Mouse (Mus musculus) stomach, postnatal 0 days (tissue): ENCODE data around the gene Ski. TPM values are rescaled to one million over a fixed set of nuclear protein-coding genes. Genes with fewer than 3 reads are reported as not detected.

ENCODE experiments used
- ATAC-seq: fragments of 200-750 bp; cut with Nextera tagmentation; 2 replicates; pipeline ENCODE4 v1.8.0; 2017; ENCODE audit not compliant: low FRiP score, low TSS enrichment
- DNase-seq: peaks from one replicate; pipeline ENCODE4 v3.0.0-alpha.2; 2016; ENCODE audit warnings: low spot score
- H3K27ac ChIP-seq: fragments of 300-500 bp; sonication (generic); replicated peaks from 2 replicates; pipeline ENCODE4 v1.5.1; 2014; ENCODE audit warnings: mild to moderate bottlenecking, control low read depth
- H3K27me3 ChIP-seq: fragments of 300-500 bp; sonication (generic); 2 replicates; pipeline ENCODE4 v1.6.1; 2014; ENCODE audit warnings: low read length; ENCODE audit not compliant: control insufficient read depth, insufficient read depth
- H3K36me3 ChIP-seq: fragments of 300-500 bp; sonication (generic); 2 replicates; pipeline ENCODE4 v1.6.1; 2014; ENCODE audit warnings: low read length, mixed read lengths; ENCODE audit not compliant: control insufficient read depth, insufficient read depth
- H3K4me1 ChIP-seq: fragments of 300-500 bp; sonication (generic); replicated peaks from 2 replicates; pipeline ENCODE4 v1.6.1; 2014; ENCODE audit warnings: antibody characterized with exemption; ENCODE audit not compliant: control insufficient read depth, insufficient read depth
- H3K4me2 ChIP-seq: fragments of 300-500 bp; sonication (generic); replicated peaks from 2 replicates; pipeline ENCODE4 v1.6.1; 2014; ENCODE audit warnings: low read depth, mild to moderate bottlenecking, control low read depth, moderate library complexity
- H3K4me3 ChIP-seq: fragments of 300-500 bp; sonication (generic); 2 replicates; pipeline ENCODE4 v1.5.1; 2014; ENCODE audit warnings: low read depth, low read length, control low read depth
- H3K9ac ChIP-seq: fragments of 300-500 bp; sonication (generic); 2 replicates; pipeline ENCODE4 v1.6.1; 2014; ENCODE audit warnings: mild to moderate bottlenecking, low read length, control low read depth, mixed read lengths
- H3K9me3 ChIP-seq: fragments of 300-500 bp; sonication (generic); 2 replicates; pipeline ENCODE4 v1.6.1; 2016; ENCODE audit warnings: low read length; ENCODE audit not compliant: control insufficient read depth
- CTCF ChIP-seq: IDR thresholded peaks from 2 replicates; pipeline ENCODE4 v1.5.1; 2016; ENCODE audit warnings: antibody characterized with exemption, low read depth, mild to moderate bottlenecking, moderate library complexity
- EP300 ChIP-seq: optimal IDR thresholded peaks from 2 replicates; pipeline ENCODE3; 2016; ENCODE audit warnings: antibody characterized with exemption
- WGBS: fragments of 180-500 bp; shearing (Covaris S2); extraction: QIAGEN DNeasy Blood & Tissue Kit; methylation state at CpG from one replicate; pipeline ENCODE4 v1.1.7; 2014; 5-methylcytosine and 5-hydroxymethylcytosine counted together
- polyA plus RNA-seq: library from polyadenylated mRNA; unstranded; fragments of >200 nt; fragmentation: Nextera tagmentation; extraction: Ambion mirVana; gene quantifications from 2 replicates; pipeline ENCODE4 v1.2.1, GENCODE M21; 2015

Gene Ski
- polyA plus RNA-seq, 1 experiment from 2014 or later = 9.7 TPM

- H3K4me3 ChIP-seq = no peak overlapping the region
- no peaks in the 10 kb centered on the region for H3K9me3 ChIP-seq
- DNase-seq (no peak), ATAC-seq (no peak)
- TF ChIP-seq EP300 (no peak), CTCF (0 out of 2 replicates have a peak, but pooled peaks have one; percentile 19)
- no peak overlapping the region for H3K4me2 ChIP-seq
- 61% methylated on average over 6 of the region's 6 CpGs for WGBS
- H3K9ac ChIP-seq = no peak overlapping the region
- peaks cover 26% of the 10 kb centered on the region for H3K4me1 ChIP-seq
- H3K27me3 ChIP-seq = no peaks in the 10 kb centered on the region
- H3K36me3 ChIP-seq = no peaks in the 10 kb centered on the region
- H3K27ac ChIP-seq = no peak overlapping the region
These were observed 17.1 kb upstream of the Ski start for GRCm38 (mm10) chr4:155239494-155239893.

GRCm38 (mm10) chr4:155238276-155238675, 15.9 kb upstream of the Ski start:
- H3K36me3 ChIP-seq = no peaks in the 10 kb centered on the region
- TF ChIP-seq CTCF (no peak), EP300 (no peak)
- H3K4me1 ChIP-seq = peaks cover 31% of the 10 kb centered on the region
- peak; percentile 47 for DNase-seq
- ATAC-seq = peak; percentile 31; the same call in 1 of the 2 replicates
- H3K4me3 ChIP-seq = no peak overlapping the region
- H3K4me2 ChIP-seq = no peak overlapping the region
- no peaks in the 10 kb centered on the region for H3K9me3 ChIP-seq
- peak overlapping the region; percentile 87 for H3K27ac ChIP-seq
- peak overlapping the region; percentile 47 for H3K9ac ChIP-seq
- no peaks in the 10 kb centered on the region for H3K27me3 ChIP-seq
- 20% methylated on average over 5 of the region's 5 CpGs for WGBS

- H3K4me1 ChIP-seq = peaks cover 31% of the 10 kb centered on the region
- DNase-seq (no peak), ATAC-seq (no peak)
- H3K27me3 ChIP-seq = no peaks in the 10 kb centered on the region
- no peak for TF ChIP-seq EP300
- TF ChIP-seq CTCF = no peak
- H3K4me2 ChIP-seq = no peak overlapping the region
- H3K9ac ChIP-seq = no peak overlapping the region
- no peaks in the 10 kb centered on the region for H3K36me3 ChIP-seq
- 71% methylated on average over 12 of the region's 12 CpGs for WGBS
- peak overlapping the region; percentile 99 for H3K27ac ChIP-seq
- no peak overlapping the region for H3K4me3 ChIP-seq
- no peaks in the 10 kb centered on the region for H3K9me3 ChIP-seq
These were observed 14.5 kb upstream of the Ski start for GRCm38 (mm10) chr4:155236737-155237385.

- Histone ChIP-seq H3K4me1 (peaks cover 31% of the 10 kb centered on the region), H3K9me3 (no peaks in the 10 kb centered on the region), H3K4me3 (no peak overlapping the region), H3K27me3 (no peaks in the 10 kb centered on the region), H3K27ac (peak overlapping the region; percentile 99), H3K4me2 (peak overlapping the region; percentile 39), H3K9ac (peak overlapping the region; percentile 63), H3K36me3 (no peaks in the 10 kb centered on the region)
- peak; percentile 85 for DNase-seq
- 13% methylated on average over 18 of the region's 18 CpGs for WGBS
- TF ChIP-seq CTCF = peak; percentile 44
- no peak for TF ChIP-seq EP300
- ATAC-seq = peak; percentile 83
These were observed 13.1 kb upstream of the Ski start for GRCm38 (mm10) chr4:155235311-155236119.

GRCm38 (mm10) chr4:155234371-155235310, 12.2 kb upstream of the Ski start:
- whole genome bisulfite sequencing = 35% methylated on average over 8 of the region's 8 CpGs
- H3K4me1 ChIP-seq = peaks cover 31% of the 10 kb centered on the region
- ATAC-seq = peak; percentile 22; the same call in 1 of the 2 replicates
- H3K27ac ChIP-seq = peak overlapping the region; percentile 99
- no peaks in the 10 kb centered on the region for H3K36me3 ChIP-seq
- DNase-seq = peak; percentile 33
- no peaks in the 10 kb centered on the region for H3K9me3 ChIP-seq
- H3K4me2 ChIP-seq = peak overlapping the region; percentile 39
- no peaks in the 10 kb centered on the region for H3K27me3 ChIP-seq
- TF ChIP-seq CTCF (no peak), EP300 (no peak)
- H3K4me3 ChIP-seq = no peak overlapping the region
- peak overlapping the region; percentile 50; the same call in 1 of the 2 replicates for H3K9ac ChIP-seq
